Mouse (Mus musculus) retina, adult 2 months (tissue): Measurements from ENCODE around the gene Fam193a.

Experiments used
- DNase-seq: peaks from one replicate; pipeline ENCODE4 v3.0.0-alpha.2; 2012; ENCODE audit warnings: low read depth, low spot score

Fam193a gene

DNA sequence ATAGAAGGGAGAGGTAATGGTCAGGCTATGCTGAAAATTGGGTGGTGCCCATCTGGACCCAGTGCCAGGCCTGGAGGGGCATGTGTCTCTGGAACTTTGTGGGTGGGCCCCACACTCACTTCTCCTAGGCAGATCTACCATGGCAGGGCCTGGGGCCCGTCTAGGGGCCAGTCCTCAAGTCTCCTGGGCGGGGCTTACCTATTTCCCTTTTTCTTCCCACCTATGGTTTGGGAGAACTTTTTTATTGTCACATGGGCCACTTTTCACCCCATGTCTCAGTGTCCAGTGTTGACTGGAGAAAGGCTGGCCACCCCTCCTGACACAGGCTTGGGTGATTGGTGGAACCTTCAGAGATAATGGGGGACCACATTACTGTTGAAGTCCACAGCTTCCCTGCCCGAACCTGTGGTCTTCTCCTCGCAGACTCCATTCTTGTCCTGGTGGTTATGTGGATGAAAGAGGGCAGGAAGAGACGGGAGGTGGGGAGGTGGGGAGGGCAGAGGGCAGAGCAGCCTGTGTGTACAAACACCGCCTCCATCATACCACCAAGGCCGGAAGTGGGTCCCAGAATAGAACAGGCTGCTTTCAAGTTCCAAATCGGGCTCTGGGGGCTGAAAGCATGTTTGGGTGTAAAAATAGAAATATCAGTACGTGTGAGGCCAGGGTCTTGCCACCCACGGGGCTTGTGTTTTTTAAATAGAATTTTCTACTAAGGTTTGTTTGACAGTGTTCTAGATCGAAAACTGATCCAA is 150.9 kb downstream of the Fam193a start:
- no peak for DNase-seq

- no peak for DNase-seq
Measured at GRCm38 (mm10) chr5:34521337-34521736, 151.6 kb downstream of the Fam193a start.

GRCm38 (mm10) chr5:34523958-34524485 is 154.3 kb downstream of the Fam193a start:
- DNase-seq: no peak

DNA sequence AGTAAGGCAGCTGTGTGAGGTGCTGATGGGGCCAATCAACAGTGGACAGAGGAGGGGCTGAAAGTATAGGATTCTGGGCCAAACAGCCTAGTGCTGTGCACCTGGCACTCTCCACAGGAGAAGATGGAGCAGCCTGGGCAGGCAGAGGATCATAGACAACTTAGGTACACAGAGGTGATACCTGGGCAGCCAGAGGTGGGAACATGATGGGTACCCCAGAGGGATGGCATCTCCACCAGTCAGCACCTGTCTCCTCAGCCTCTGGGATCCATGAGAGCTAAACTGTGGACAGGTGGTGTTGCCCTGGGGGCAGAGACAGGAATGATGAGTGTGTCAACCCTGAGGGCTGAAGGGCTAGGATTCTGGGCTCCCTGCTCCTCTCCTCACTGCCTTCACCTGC is 154.8 kb downstream of the Fam193a start:
- no peak for DNase-seq

DNA sequence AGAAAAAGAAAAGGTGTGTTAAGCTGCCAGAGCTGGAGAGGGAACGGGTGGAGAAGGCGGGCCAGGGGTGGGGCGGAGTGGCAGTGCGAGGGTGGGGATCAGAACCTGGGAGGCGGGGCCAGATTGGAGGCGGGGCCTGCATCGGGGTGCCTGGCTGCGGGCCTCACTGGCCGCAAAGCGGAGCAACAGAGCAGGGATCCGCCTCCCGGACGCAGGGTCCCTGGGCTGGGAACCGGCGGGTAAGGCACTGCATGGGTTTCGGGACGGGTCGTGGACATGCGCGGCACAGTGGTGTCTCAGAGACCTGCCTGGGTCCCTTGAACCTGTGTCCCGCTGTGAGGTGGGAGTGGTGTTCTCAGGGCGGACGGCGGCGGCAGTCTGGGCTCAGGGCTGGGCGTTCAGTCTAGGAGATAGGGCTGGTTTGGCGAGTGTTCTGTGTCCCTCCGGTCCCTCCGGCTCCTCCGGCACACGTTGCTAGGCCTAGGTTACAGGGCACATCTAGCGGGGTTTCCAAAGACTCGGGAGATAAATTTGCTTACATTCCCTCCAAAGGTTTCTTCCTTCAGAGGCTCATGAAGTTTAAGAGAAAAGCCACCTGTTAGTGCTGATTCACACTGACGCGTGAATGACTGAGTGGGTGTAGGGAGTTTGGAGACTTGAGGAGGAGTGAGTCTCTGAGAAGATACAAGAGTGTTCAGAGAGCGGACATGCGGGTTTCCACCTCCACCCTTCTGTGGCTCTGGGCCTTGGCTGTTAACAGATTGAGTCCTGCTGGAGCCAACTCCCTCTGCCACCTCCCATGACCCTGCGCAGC is 156.1 kb downstream of the Fam193a start, which contains the start of gene Sh3bp2:
Sh3bp2 (plus strand) TSS at position 176 of the 814 bp plus-strand sequence.
- DNase-seq: peak; percentile 57

DNA sequence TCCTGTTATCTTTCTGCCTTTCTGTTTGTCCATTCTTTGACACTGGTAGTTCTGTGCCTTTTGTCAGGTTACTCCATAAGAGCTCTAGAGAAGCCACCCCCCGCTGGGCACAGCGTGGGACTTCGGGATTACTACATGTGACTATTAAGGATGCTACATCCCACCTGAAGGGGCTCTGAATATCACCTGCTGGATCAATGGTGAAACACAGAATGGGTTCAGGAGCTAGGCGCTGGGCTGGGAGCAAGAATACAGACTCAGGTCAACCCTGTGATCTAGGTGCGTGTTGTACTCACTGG is 156.7 kb downstream of the Fam193a start:
- DNase-seq: no peak

DNA sequence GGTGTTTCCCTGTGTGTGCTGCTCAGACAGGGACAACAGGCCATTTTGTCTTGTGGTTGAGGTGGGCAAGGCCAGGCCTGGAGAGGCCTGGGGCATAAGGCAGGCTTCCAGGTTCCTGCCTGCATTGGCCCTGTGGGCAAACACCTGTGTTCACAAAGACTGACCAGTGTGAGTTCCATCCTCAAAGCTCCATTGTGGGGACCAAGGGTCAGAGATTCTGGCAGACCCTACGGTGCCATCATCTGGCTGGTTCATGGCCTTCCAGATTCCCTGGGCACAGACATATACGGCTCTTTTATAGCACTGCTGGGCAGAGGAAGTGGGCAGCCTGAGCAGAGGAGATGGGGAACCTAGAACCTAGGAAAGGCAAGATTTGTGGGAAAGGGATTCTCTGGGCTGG is 157.6 kb downstream of the Fam193a start:
- no peak for DNase-seq

- DNase-seq: no peak
Measured at GRCm38 (mm10) chr5:34528724-34529123, 159.0 kb downstream of the Fam193a start.

DNA sequence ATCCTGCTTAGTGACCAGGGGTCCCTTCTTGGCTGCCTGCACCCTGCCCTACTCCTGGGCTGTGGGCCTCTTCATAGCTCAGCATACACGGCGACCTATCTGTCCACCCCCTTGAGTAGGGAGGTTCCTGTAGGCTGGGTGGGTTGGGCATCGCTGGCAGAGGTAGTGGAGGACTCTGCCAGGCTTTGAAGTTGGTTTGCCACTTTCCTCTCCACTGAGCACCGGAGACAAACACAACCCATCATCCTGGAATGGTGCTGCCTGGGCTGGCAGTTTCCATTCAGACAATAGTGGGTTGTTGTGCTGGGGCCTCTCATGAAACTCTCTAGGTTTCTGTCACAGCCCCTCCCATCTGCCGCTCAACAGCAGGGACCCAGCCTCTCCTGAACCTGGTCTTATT is 160.4 kb downstream of the Fam193a start:
- no peak for DNase-seq

DNA sequence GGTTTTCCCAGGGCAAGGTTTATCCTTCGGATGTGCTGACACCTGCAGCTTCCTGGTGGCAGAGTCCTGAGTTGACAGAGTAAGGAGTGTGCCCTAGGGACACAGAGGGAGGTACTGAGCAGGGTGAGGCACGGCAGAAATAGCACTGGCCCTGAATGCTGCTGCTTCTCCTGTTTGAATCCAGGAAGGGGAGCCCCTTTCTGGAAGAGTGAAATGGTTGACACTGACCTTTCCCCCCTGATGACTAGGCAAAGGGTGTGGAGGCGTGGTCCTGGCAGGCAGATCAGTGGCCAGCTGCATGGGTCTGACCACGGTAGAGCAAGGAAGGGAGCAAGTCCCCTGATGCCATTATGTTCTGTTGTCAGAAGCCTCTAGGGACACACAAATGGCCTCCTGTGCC is 161.0 kb downstream of the Fam193a start:
- DNase-seq: no peak

DNA sequence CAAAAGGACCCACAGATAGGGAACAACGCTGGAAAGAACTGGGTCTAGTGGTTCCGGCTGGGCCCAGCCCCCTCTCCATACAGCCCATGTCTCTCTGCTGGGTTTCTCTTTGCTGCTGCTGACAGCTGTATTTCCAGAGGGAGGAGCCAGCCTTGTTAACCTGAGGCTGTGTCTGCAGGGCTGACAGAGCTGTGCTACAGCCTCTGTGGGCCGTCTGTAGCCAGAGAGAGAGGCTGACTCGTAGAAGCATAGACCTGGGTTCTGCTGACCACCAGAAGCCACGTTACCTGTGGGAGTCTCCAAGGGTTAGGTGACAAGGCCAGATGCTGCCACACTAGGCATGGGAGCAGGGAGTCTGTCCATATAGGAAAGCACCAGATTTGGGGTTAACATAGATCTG is 163.3 kb downstream of the Fam193a start:
- no peak for DNase-seq

- DNase-seq: no peak
Measured at GRCm38 (mm10) chr5:34533820-34534219, 164.1 kb downstream of the Fam193a start.

GRCm38 (mm10) chr5:34534776-34535581 is 165.2 kb downstream of the Fam193a start:
- DNase-seq: no peak

- DNase-seq: no peak
Measured at GRCm38 (mm10) chr5:34535831-34536230, 166.1 kb downstream of the Fam193a start.
